Mouse (Mus musculus): ENCODE measurements around the gene E2f4.
A peak's percentile ranks its signal among the peaks of the same experiment; 100 is the strongest.

Gene E2f4

GRCm38 (mm10) chr8:105315073-105315769 is 17.8 kb downstream of the E2f4 start:
- no peak for DNase-seq (ENCODE audit: low read depth)

- DNase-seq (ENCODE audit: low read depth), result no peak
Measured at GRCm38 (mm10) chr8:105317941-105318340, 20.5 kb downstream of the E2f4 start.

- no peak for DNase-seq (ENCODE audit: low read depth)
Measured at GRCm38 (mm10) chr8:105318662-105319190, 21.3 kb downstream of the E2f4 start.

GRCm38 (mm10) chr8:105323183-105323582 is 25.7 kb downstream of the E2f4 start:
- DNase-seq (ENCODE audit: low read depth), result no peak

GRCm38 (mm10) chr8:105325641-105326093 is 28.2 kb downstream of the E2f4 start:
- no peak for DNase-seq (ENCODE audit: low read depth)

- peak; percentile 97 for DNase-seq (ENCODE audit: low read depth)
Measured at GRCm38 (mm10) chr8:105326141-105326672, 28.7 kb downstream of the E2f4 start, which contains the start of the genes Lrrc29 and Tmem208. TSS of gene Lrrc29 (minus strand) at chr8:105326278. TSS of gene Tmem208 (plus strand) at chr8:105326354.

- no peak for DNase-seq (ENCODE audit: low read depth)
Measured at GRCm38 (mm10) chr8:105326968-105327367, 29.5 kb downstream of the E2f4 start.

- no peak for DNase-seq (ENCODE audit: low read depth)
Measured at GRCm38 (mm10) chr8:105330325-105330724, 32.9 kb downstream of the E2f4 start.

- DNase-seq (ENCODE audit: low read depth), result no peak
Measured at GRCm38 (mm10) chr8:105331469-105331868, 34.0 kb downstream of the E2f4 start.

GRCm38 (mm10) chr8:105331931-105332330 is 34.5 kb downstream of the E2f4 start:
- no peak for DNase-seq (ENCODE audit: low read depth)

GRCm38 (mm10) chr8:105332523-105332922 is 35.1 kb downstream of the E2f4 start:
- no peak for DNase-seq (ENCODE audit: low read depth)

GRCm38 (mm10) chr8:105336373-105337130 is 39.1 kb downstream of the E2f4 start:
- DNase-seq (ENCODE audit: low read depth), result no peak

- DNase-seq (ENCODE audit: low read depth), result no peak
Measured at GRCm38 (mm10) chr8:105338992-105339391, 41.5 kb downstream of the E2f4 start.

GRCm38 (mm10) chr8:105339886-105340635 is 42.6 kb downstream of the E2f4 start:
- DNase-seq (ENCODE audit: low read depth), result no peak

- no peak for DNase-seq (ENCODE audit: low read depth)
Measured at GRCm38 (mm10) chr8:105341399-105341798, 43.9 kb downstream of the E2f4 start.

GRCm38 (mm10) chr8:105342768-105343167 is 45.3 kb downstream of the E2f4 start:
- no peak for DNase-seq (ENCODE audit: low read depth)

- DNase-seq (ENCODE audit: low read depth), result no peak
Measured at GRCm38 (mm10) chr8:105343791-105344574, 46.5 kb downstream of the E2f4 start.

- no peak for DNase-seq (ENCODE audit: low read depth)
Measured at GRCm38 (mm10) chr8:105345061-105345975, 47.9 kb downstream of the E2f4 start.

GRCm38 (mm10) chr8:105346611-105347427 is 49.4 kb downstream of the E2f4 start:
- DNase-seq (ENCODE audit: low read depth), result peak; percentile 16
